Mouse (Mus musculus): ENCODE data around the gene Rps7. TPM values are rescaled to one million over a fixed set of nuclear protein-coding genes. Genes with fewer than 3 reads are reported as not detected.

The Rps7 gene
- polyA plus RNA-seq, 2 experiments from 2014 or later = 2,235 to 2,763 TPM

GRCm38 (mm10) chr12:28614401-28614800, 21.4 kb downstream of the Rps7 start:
- no peak for ATAC-seq

GRCm38 (mm10) chr12:28612391-28612790, 23.4 kb downstream of the Rps7 start:
- no peak for ATAC-seq

GRCm38 (mm10) chr12:28607546-28608305, 28.0 kb downstream of the Rps7 start:
- no peak for ATAC-seq

- ATAC-seq = no peak
These were observed 32.3 kb downstream of the Rps7 start for GRCm38 (mm10) chr12:28603494-28603893.

- no peak for ATAC-seq
These were observed 33.5 kb downstream of the Rps7 start for GRCm38 (mm10) chr12:28602259-28602658.

- no peak for ATAC-seq
These were observed 37.2 kb downstream of the Rps7 start for GRCm38 (mm10) chr12:28598526-28598991.

GRCm38 (mm10) chr12:28598110-28598509, 37.6 kb downstream of the Rps7 start:
- ATAC-seq = no peak

GRCm38 (mm10) chr12:28597699-28598098, 38.1 kb downstream of the Rps7 start:
- no peak for ATAC-seq

GRCm38 (mm10) chr12:28596851-28597250, 38.9 kb downstream of the Rps7 start:
- no peak for ATAC-seq

- ATAC-seq = no peak
These were observed 45.3 kb downstream of the Rps7 start for GRCm38 (mm10) chr12:28590428-28590827.

GRCm38 (mm10) chr12:28589090-28589868, 46.5 kb downstream of the Rps7 start:
- ATAC-seq = peak; percentile 81

- ATAC-seq = no peak
These were observed 47.8 kb downstream of the Rps7 start for GRCm38 (mm10) chr12:28587949-28588348.

- no peak for ATAC-seq
These were observed 51.7 kb downstream of the Rps7 start for GRCm38 (mm10) chr12:28584036-28584435.

- ATAC-seq = no peak
These were observed 53.3 kb downstream of the Rps7 start, which contains the start of gene Allc for GRCm38 (mm10) chr12:28582423-28582822. Gene Allc (minus strand): TSS chr12:28582523.

Other genes starting within 250 kb of the Rps7 start
- not detected for gene Dcdc2c, start 83.6 kb downstream of the Rps7 start, polyA plus RNA-seq (2017; shearing (Covaris generic))
- gene Allc, start 53.4 kb downstream of the Rps7 start, polyA plus RNA-seq (2017; shearing (Covaris generic)) = not detected
- gene Colec11, start 12.6 kb downstream of the Rps7 start, polyA plus RNA-seq (2017; shearing (Covaris generic)) = not detected
- gene Rnaseh1, start 13.6 kb upstream of the Rps7 start, polyA plus RNA-seq (2017; shearing (Covaris generic)) = 10 to 100 TPM; 31.1 to 47.1 TPM
- gene Adi1, start 39.3 kb upstream of the Rps7 start, polyA plus RNA-seq (2017; shearing (Covaris generic)) = 10 to 100 TPM; 34.6 to 37.7 TPM
- gene Trappc12, start 114.5 kb upstream of the Rps7 start, polyA plus RNA-seq (2017; shearing (Covaris generic)) = 10 to 100 TPM; 44.8 to 63.7 TPM
- gene Eipr1, start 115.8 kb upstream of the Rps7 start, polyA plus RNA-seq (2017; shearing (Covaris generic)) = 10 to 100 TPM; 40.1 to 54.7 TPM